Mouse (Mus musculus) regulatory T cell (primary cell): ENCODE results near the gene Actn4.
"Not testable (repeated sequence)": the region's sequence is repeated elsewhere in the genome, so short reads cannot be mapped to it uniquely, and the experiment has no call there.

Experiments
- in situ Hi-C: fragments of 300-600 bp; cut with MboI, MseI; formaldehyde crosslinking; loops from one replicate; pipeline ENCODE4 v1.15.1; 2025; ENCODE audit warnings: high pct_unique_total_duplicates

Actn4 gene

GRCm38 (mm10) chr7:28888701-28889161 is 73.4 kb downstream of the Actn4 start:
- in situ Hi-C loops, result no loop called here

- in situ Hi-C loops, result no loop called here
Measured at GRCm38 (mm10) chr7:28886486-28886885, 75.7 kb downstream of the Actn4 start.

GRCm38 (mm10) chr7:28883704-28884103 is 78.4 kb downstream of the Actn4 start:
- in situ Hi-C loops, result not testable (repeated sequence)

GRCm38 (mm10) chr7:28883039-28883438 is 79.1 kb downstream of the Actn4 start:
- in situ Hi-C loops, result no loop called here

- in situ Hi-C loops, result no loop called here
Measured at GRCm38 (mm10) chr7:28881199-28881598, 80.9 kb downstream of the Actn4 start, which contains the start of gene Capn12. Capn12 (plus strand) TSS chr7:28881422.

GRCm38 (mm10) chr7:28880554-28880953 is 81.6 kb downstream of the Actn4 start:
- in situ Hi-C loops, result no loop called here

- in situ Hi-C loops, result no loop called here
Measured at GRCm38 (mm10) chr7:28879606-28880005, 82.5 kb downstream of the Actn4 start.

GRCm38 (mm10) chr7:28877856-28878255 is 84.3 kb downstream of the Actn4 start:
- in situ Hi-C loops, result no loop called here

GRCm38 (mm10) chr7:28877155-28877554 is 85.0 kb downstream of the Actn4 start:
- in situ Hi-C loops, result no loop called here

GRCm38 (mm10) chr7:28876099-28876498 is 86.0 kb downstream of the Actn4 start:
- in situ Hi-C loops, result no loop called here

GRCm38 (mm10) chr7:28874565-28874964 is 87.6 kb downstream of the Actn4 start:
- in situ Hi-C loops, result no loop called here

GRCm38 (mm10) chr7:28870901-28871664 is 91.1 kb downstream of the Actn4 start:
- in situ Hi-C loops, result no loop called here

- in situ Hi-C loops, result loop anchor here (5.0 kb wide), 1 partner anchor 70 kb away; no protein-coding TSS in a partner anchor
Measured at GRCm38 (mm10) chr7:28867508-28868340, 94.4 kb downstream of the Actn4 start.

- in situ Hi-C loops, result loop anchor here (5.0 kb wide), 1 partner anchor 70 kb away; no protein-coding TSS in a partner anchor
Measured at GRCm38 (mm10) chr7:28866769-28867507, 95.2 kb downstream of the Actn4 start.

GRCm38 (mm10) chr7:28865481-28866300 is 96.4 kb downstream of the Actn4 start:
- in situ Hi-C loops, result loop anchor here (5.0 kb wide), 1 partner anchor 68 kb away; no protein-coding TSS in a partner anchor

GRCm38 (mm10) chr7:28864288-28864750 is 97.8 kb downstream of the Actn4 start:
- in situ Hi-C loops, result no loop called here

GRCm38 (mm10) chr7:28863540-28863939 is 98.6 kb downstream of the Actn4 start, which contains the start of gene Lgals7:
Lgals7 (plus strand) TSS chr7:28863853.
- in situ Hi-C loops, result no loop called here

- in situ Hi-C loops, result no loop called here
Measured at GRCm38 (mm10) chr7:28862817-28863499, 99.2 kb downstream of the Actn4 start.

- in situ Hi-C loops, result no loop called here
Measured at GRCm38 (mm10) chr7:28860898-28861297, 101.2 kb downstream of the Actn4 start.

- in situ Hi-C loops, result loop anchor here (5.0 kb wide), 1 partner anchor 753 kb away; no protein-coding TSS in a partner anchor
Measured at GRCm38 (mm10) chr7:28859953-28860352, 102.2 kb downstream of the Actn4 start.
